Mouse (Mus musculus) CH12.LX (cell line): ENCODE results near the gene Ctla4. TPM values are rescaled to one million over a fixed set of nuclear protein-coding genes. Genes with fewer than 3 reads are reported as not detected.

Experiments
- DNase-seq: peaks from one replicate; pipeline ENCODE4 v3.0.0-alpha.2; 2013; ENCODE audit errors: extremely low read depth
- H3K27ac ChIP-seq: 2 replicates; pipeline ENCODE4 v1.5.1; 2012; ENCODE audit warnings: low read depth, mild to moderate bottlenecking, control low read depth, moderate library complexity; ENCODE audit not compliant: insufficient read depth
- H3K27me3 ChIP-seq: replicated peaks from 2 replicates; pipeline ENCODE3; 2012; ENCODE audit warnings: inconsistent platforms
- H3K36me3 ChIP-seq, 2 experiments: replicated peaks in 1 of 2; 2 replicates each; pipeline versions ENCODE3 to v1.6.1; 2012; ENCODE audit warnings: inconsistent platforms in 1 of 2, low read length in 1 of 2, mild to moderate bottlenecking in 1 of 2, mixed read lengths in 1 of 2, moderate library complexity in 1 of 2; ENCODE audit not compliant: control insufficient read depth in 1 of 2, insufficient read depth in 1 of 2
- H3K4me1 ChIP-seq, 2 experiments: 2 replicates each; pipeline ENCODE4 v1.6.1; 2012; ENCODE audit warnings: inconsistent platforms in 1 of 2, moderate library complexity in 1 of 2; ENCODE audit not compliant: insufficient read depth in 2 of 2, control insufficient read depth in 1 of 2
- H3K4me2 ChIP-seq: 2 replicates; pipeline ENCODE4 v1.6.1; 2012; ENCODE audit warnings: low read depth, mild to moderate bottlenecking, control low read depth; ENCODE audit not compliant: poor library complexity, insufficient read depth, severe bottlenecking
- H3K4me3 ChIP-seq, 3 experiments: fragments of 150-350 bp in 1 of 3; sonication (generic) in 1 of 3; replicated peaks in 1 of 3; 2 replicates each; pipeline versions ENCODE3 to v1.5.1; 2011 to 2012; ENCODE audit warnings: low read depth in 2 of 3, low read length in 2 of 3, mild to moderate bottlenecking in 2 of 3, moderate library complexity in 2 of 3, control low read depth in 1 of 3, improper control_type of control experiment in 1 of 3, inconsistent platforms in 1 of 3, mixed read lengths in 1 of 3; ENCODE audit not compliant: poor library complexity in 1 of 3
- H3K79me2 ChIP-seq: replicated peaks from 2 replicates; pipeline ENCODE4 v1.6.1; 2012; ENCODE audit warnings: mild to moderate bottlenecking, moderate library complexity; ENCODE audit not compliant: control insufficient read depth, poor library complexity, insufficient read depth, severe bottlenecking; ENCODE audit errors: extremely low read depth
- H3K9ac ChIP-seq: 2 replicates; pipeline ENCODE4 v1.6.1; 2012; ENCODE audit warnings: low read depth, mild to moderate bottlenecking, control low read depth, moderate library complexity; ENCODE audit not compliant: insufficient read depth
- H3K9me3 ChIP-seq: replicated peaks from 2 replicates; pipeline ENCODE3; 2012; ENCODE audit warnings: low read length, inconsistent platforms, mixed read lengths
- BHLHE40 ChIP-seq: IDR thresholded peaks from 2 replicates; pipeline ENCODE4 v1.6.1; 2011; ENCODE audit warnings: mild to moderate bottlenecking, low read depth, low read length, improper control_type of control experiment
- CHD2 ChIP-seq: IDR thresholded peaks from 2 replicates; pipeline ENCODE4 v1.6.1; 2011; ENCODE audit warnings: low read length, improper control_type of control experiment
- ETS1 ChIP-seq: conservative IDR thresholded peaks from 2 replicates; pipeline ENCODE4 v1.6.1; 2012; ENCODE audit warnings: low read depth, mild to moderate bottlenecking, inconsistent platforms, low read length, improper control_type of control experiment, moderate library complexity
- HCFC1 ChIP-seq: IDR thresholded peaks from 2 replicates; pipeline ENCODE4 v1.6.1; 2012; ENCODE audit warnings: low read depth, mild to moderate bottlenecking, inconsistent platforms, low read length, improper control_type of control experiment
- IRF4 ChIP-seq: IDR thresholded peaks from 2 replicates; pipeline ENCODE4 v1.6.1; 2014; ENCODE audit warnings: low read depth, mild to moderate bottlenecking, inconsistent platforms, low read length, improper control_type of control experiment
- JUN ChIP-seq: IDR thresholded peaks from 2 replicates; pipeline ENCODE4 v1.6.1; 2011; ENCODE audit warnings: low read depth, mild to moderate bottlenecking, low read length, improper control_type of control experiment, moderate library complexity; ENCODE audit not compliant: insufficient read depth
- MAFK ChIP-seq: IDR thresholded peaks from 2 replicates; pipeline ENCODE4 v1.6.1; 2011; ENCODE audit warnings: low read length, improper control_type of control experiment; ENCODE audit not compliant: insufficient replicate concordance
- MAX ChIP-seq: IDR thresholded peaks from 2 replicates; pipeline ENCODE4 v1.6.1; 2011; ENCODE audit warnings: low read length, improper control_type of control experiment
- MAZ ChIP-seq: IDR thresholded peaks from 2 replicates; pipeline ENCODE4 v1.6.1; 2012; ENCODE audit warnings: low read depth, mild to moderate bottlenecking, inconsistent platforms, low read length, improper control_type of control experiment, moderate library complexity
- MEF2A ChIP-seq: IDR thresholded peaks from 2 replicates; pipeline ENCODE4 v1.6.1; 2014; ENCODE audit warnings: low read depth, mild to moderate bottlenecking, inconsistent platforms, low read length, improper control_type of control experiment, borderline replicate concordance
- MXI1 ChIP-seq: IDR thresholded peaks from 2 replicates; pipeline ENCODE4 v1.6.1; 2011; ENCODE audit warnings: mild to moderate bottlenecking, low read depth, low read length, improper control_type of control experiment
- NELFE ChIP-seq: IDR thresholded peaks from 2 replicates; pipeline ENCODE4 v1.6.1; 2011; ENCODE audit warnings: low read depth, low read length, improper control_type of control experiment
- NRF1 ChIP-seq: IDR thresholded peaks from 2 replicates; pipeline ENCODE4 v1.6.1; 2014; ENCODE audit warnings: low read depth, mild to moderate bottlenecking, inconsistent platforms, low read length, improper control_type of control experiment, moderate library complexity
- PAX5 ChIP-seq: IDR thresholded peaks from 2 replicates; pipeline ENCODE4 v1.6.1; 2012; ENCODE audit warnings: low read length, inconsistent platforms, mixed read lengths
- POLR2A ChIP-seq: IDR thresholded peaks from 2 replicates; pipeline ENCODE4 v1.6.1; 2011; ENCODE audit warnings: low read depth, mild to moderate bottlenecking, improper control_type of control experiment, low read length
- POLR2AphosphoS2 ChIP-seq: IDR thresholded peaks from 2 replicates; pipeline ENCODE4 v1.6.1; 2011; ENCODE audit warnings: low read depth, low read length, improper control_type of control experiment
- SIN3A ChIP-seq: IDR thresholded peaks from 2 replicates; pipeline ENCODE4 v1.6.1; 2012; ENCODE audit warnings: low read length, improper control_type of control experiment, inconsistent platforms
- SMC3 ChIP-seq: IDR thresholded peaks from 2 replicates; pipeline ENCODE4 v1.6.1; 2011; ENCODE audit warnings: low read depth, low read length, improper control_type of control experiment
- TBP ChIP-seq: conservative IDR thresholded peaks from 2 replicates; pipeline ENCODE4 v1.6.1; 2011; ENCODE audit warnings: low read depth, low read length, improper control_type of control experiment
- TCF12 ChIP-seq: IDR thresholded peaks from 2 replicates; pipeline ENCODE4 v1.6.1; 2014; ENCODE audit warnings: low read depth, mild to moderate bottlenecking, inconsistent platforms, low read length, improper control_type of control experiment
- USF1 ChIP-seq: IDR thresholded peaks from 2 replicates; pipeline ENCODE4 v1.6.1; 2014; ENCODE audit warnings: low read depth, mild to moderate bottlenecking, inconsistent platforms, low read length, improper control_type of control experiment
- USF2 ChIP-seq: conservative IDR thresholded peaks from 2 replicates; pipeline ENCODE4 v1.6.1; 2011; ENCODE audit warnings: low read depth, low read length, improper control_type of control experiment
- dilution Hi-C: fragments of 300-500 bp; cut with MboI; formaldehyde crosslinking; loops from 2 replicates; pipeline ENCODE4 v1.14.3; 2020; ENCODE audit warnings: low sequenced_read_pairs; ENCODE audit not compliant: extremely low pct_unique_long_range_greater_than_20kb, extremely low pct_ligation_motif_present
- in situ Hi-C: fragments of 300-500 bp; cut with MboI; formaldehyde crosslinking; loops from 3 replicates; pipeline ENCODE4 v1.14.3; 2019; ENCODE audit warnings: low sequenced_read_pairs, low pct_ligation_motif_present, low pct_unique_long_range_greater_than_20kb, mixed read lengths
- polyA plus RNA-seq: library from polyadenylated mRNA; unstranded; fragments of >175 nt; gene quantifications from 2 replicates; pipeline ENCODE4 v1.2.1, GENCODE M21; 2012; ENCODE audit warnings: low read depth; ENCODE audit not compliant: insufficient read length
- total RNA-seq, 2 experiments: library from RNA; depleted of rRNA; stranded (reverse); fragments of 300-350 nt in 1 of 2; fragments of >200 nt in 1 of 2; gene quantifications; 2 replicates each; pipeline ENCODE4 v1.2.3; 2012 to 2014

Gene Ctla4
- total and polyA plus RNA-seq, 3 experiments = 11.6 to 54.7 (median 53.7) TPM

GRCm38 (mm10) chr1:60862951-60863461, 23.8 kb upstream of the Ctla4 start:
- DNase-seq = peak; percentile 45
- dilution Hi-C loops = no loop called here
- H3K9me3 ChIP-seq = no peaks in the 10 kb centered on the region
- in situ Hi-C loops = loop anchor here (25.0 kb wide), 1 partner anchor 701 kb away; no protein-coding TSS in a partner anchor
- H3K4me2 ChIP-seq = peak overlapping the region; percentile 80
- no peaks in the 10 kb centered on the region; the same call in 1 of the 2 replicates for H3K79me2 ChIP-seq
- no peak for TF ChIP-seq HCFC1
- TF ChIP-seq MAX = peak; percentile 89
- TF ChIP-seq USF2 = peak; percentile 73
- TF ChIP-seq USF1 = peak; percentile 70
- TF ChIP-seq TBP = peak; percentile 23; the same call in 1 of the 2 replicates
- TF ChIP-seq SMC3 = peak; percentile 15; the same call in 1 of the 2 replicates
- TF ChIP-seq TCF12 = peak; percentile 60
- 0 out of 2 replicates have a peak, but pooled peaks have one; percentile 6 for TF ChIP-seq MAZ
- TF ChIP-seq IRF4 = peak; percentile 21; the same call in 1 of the 2 replicates
- TF ChIP-seq MAFK = peak; percentile 80
- no peak for TF ChIP-seq SIN3A
- peak; percentile 34; the same call in 1 of the 2 replicates for TF ChIP-seq CHD2
- peak; percentile 42; the same call in 1 of the 2 replicates for TF ChIP-seq MXI1
- TF ChIP-seq PAX5 = no peak
- no peak for TF ChIP-seq POLR2AphosphoS2
- peak; percentile 49; the same call in 1 of the 2 replicates for TF ChIP-seq ETS1
- peak; percentile 52; the same call in 1 of the 2 replicates for TF ChIP-seq MEF2A
- peak; percentile 95 for TF ChIP-seq BHLHE40
- no peak for TF ChIP-seq JUN
- 0 out of 2 replicates have a peak, but pooled peaks have one; percentile 10 for TF ChIP-seq NRF1
- 0 out of 2 replicates have a peak, but pooled peaks have one; percentile 35 for TF ChIP-seq NELFE
- peak; percentile 33 for TF ChIP-seq POLR2A
- no peak overlapping the region for H3K4me3 ChIP-seq
- H3K27ac ChIP-seq = peak overlapping the region; percentile 94
- peak overlapping the region; percentile 35 for H3K9ac ChIP-seq
- peaks cover 0 to 3% of the 10 kb centered on the region in 2 experiments for H3K36me3 ChIP-seq
- H3K4me1 ChIP-seq = peaks cover 28 to 82% of the 10 kb centered on the region in 2 experiments
- H3K27me3 ChIP-seq = no peaks in the 10 kb centered on the region
